Mouse (Mus musculus): ENCODE data around the gene Higd2a.

Gene Higd2a

DNA sequence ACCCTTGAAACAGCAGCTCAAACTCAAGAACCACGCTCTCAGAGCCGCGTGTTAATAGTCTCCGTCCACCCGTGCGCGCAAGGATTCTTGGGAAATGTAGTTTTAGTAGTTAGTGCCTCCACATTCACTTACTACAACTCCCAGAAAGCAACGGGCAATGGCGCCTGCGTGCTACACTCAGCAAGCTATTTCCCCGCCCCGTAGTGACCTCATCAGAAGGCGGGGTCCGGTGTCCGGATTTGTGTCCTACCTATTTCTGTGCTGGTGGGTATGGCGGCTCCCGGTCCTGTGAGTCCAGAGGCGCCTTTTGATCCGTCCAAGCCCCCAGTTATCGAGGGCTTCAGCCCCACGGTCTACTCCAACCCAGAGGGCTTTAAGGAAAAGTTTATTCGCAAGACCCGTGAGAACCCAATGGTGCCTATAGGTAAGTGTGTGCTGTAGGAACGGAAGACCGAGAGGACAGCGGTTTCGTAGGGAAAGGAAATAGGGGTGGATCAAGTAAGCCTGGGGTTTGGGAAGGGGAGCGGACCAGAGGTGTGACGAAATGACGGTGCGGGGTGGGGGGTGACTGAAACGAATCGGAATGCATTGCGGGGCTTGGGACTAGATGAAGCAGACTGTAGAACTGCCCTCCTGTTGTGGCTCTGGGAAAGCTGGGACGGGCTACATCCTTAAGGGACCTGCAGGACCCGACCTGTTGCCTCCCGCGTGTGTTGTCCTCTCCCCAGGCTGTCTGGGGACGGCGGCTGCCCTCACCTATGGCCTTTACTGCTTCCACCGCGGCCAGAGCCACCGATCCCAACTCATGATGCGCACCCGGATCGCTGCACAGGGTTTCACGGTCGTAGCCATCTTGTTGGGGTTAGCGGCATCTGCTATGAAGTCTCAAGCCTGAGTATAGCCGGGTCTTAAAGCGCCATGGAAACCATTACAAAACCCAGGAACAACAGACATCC, at the start of gene Higd2a, which contains the start of gene Nop16:
Gene Higd2a, plus strand, starts transcription at position 212 of the 956 bp plus-strand sequence.
Gene Nop16, minus strand, starts transcription at position 95 of the 956 bp plus-strand sequence.
- in situ Hi-C loops (cut with MboI, MseI) = no loop called here

DNA sequence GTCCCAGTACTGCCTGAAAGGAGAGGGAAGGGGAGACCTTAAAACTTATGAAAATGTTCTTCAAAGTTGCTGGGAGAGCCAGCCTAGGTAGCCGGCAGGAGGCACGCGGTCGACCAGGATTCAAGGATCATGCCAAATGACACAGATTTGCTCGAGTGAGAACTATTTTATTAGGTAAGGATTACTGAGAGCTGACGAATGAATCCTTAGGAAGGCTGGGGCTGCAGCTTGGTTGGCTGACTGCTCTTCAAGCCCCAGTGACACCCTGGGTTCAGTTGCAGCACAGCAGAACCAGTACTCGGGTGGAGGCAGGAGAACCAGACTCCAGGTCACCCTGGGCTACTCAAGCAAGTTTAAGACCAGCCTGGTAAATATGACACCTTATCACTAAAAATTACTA, 42.0 kb upstream of the Higd2a start:
- in situ Hi-C loops (cut with MboI, MseI) = no loop called here

DNA sequence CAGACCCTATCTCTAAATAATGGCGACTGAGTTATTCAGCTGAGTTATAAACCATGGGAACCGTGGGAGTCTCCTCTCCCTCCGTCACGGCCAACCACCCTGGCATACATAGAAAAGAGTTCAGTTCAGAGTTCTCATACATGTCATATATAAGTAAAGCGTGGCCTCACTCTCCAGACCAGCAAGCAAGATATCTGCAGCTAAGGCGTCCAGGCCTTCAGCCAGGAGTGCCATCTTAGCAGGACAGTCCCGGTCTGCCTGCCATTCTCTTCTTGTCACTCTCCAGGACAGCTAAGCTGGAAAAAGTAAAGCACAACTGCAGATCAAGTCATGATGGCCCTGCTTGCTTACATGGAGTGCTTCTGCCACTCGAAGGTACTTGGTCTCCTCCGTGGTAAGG, 33.8 kb upstream of the Higd2a start:
- in situ Hi-C loops (cut with MboI, MseI) = no loop called here

DNA sequence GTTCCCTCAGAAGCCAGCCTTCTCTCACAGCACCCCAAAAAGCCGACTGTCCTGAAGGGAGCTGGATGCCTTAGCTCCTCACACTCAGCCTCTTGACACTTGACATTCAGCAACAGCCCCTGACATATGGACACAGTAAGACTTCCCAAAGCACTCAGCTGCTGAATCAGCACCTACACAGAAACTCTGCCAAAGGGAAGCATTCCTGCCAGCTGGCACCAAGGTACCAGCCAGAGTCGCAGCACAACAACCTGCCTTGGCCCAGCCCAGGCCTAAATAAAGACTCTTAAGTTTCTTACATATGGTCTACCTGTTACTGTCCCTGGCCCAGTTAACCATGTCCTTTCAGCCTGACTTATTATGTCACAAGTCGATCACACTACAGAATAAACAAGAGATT, 33.2 kb upstream of the Higd2a start:
- in situ Hi-C loops (cut with MboI, MseI) = no loop called here

DNA sequence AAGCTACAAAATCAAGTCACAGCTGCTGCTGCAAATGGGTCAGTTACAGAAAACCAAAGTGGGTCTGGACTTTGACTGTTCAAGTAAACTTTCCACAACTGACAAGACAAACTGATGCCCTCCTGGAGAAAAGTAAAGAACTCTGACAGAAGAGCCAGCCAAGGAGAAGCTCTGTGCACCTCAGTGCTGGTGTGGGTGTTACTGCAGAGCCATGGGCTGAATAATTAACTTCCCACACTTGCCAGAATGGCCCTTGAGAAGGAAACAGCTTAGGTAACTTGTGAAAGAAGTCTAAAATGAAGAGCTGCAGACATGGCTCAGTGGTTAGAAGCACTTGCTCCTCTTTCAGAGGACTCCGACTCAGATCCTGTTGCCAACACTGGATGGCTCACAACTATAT, 32.4 kb upstream of the Higd2a start:
- in situ Hi-C loops (cut with MboI, MseI) = no loop called here

DNA sequence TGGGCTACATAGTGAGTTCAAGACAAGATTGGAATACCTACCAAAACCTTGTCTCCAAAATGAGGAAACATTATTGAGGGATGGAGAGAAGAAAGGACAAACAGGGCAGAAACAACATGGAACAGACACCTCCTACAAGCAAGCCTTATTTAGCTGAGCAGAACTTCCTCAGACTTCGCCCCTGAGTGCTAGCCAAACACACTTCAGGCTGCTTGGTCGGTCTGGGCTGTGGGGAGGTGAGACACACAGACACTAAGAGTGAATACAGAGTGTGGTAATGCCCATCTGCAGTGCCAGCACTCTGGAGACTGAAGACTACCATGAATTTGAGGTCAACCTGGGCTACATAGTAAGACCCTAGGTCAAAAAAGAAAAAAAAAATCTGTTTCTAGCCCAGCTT, 30.4 kb upstream of the Higd2a start:
- in situ Hi-C loops (cut with MboI, MseI) = no loop called here

DNA sequence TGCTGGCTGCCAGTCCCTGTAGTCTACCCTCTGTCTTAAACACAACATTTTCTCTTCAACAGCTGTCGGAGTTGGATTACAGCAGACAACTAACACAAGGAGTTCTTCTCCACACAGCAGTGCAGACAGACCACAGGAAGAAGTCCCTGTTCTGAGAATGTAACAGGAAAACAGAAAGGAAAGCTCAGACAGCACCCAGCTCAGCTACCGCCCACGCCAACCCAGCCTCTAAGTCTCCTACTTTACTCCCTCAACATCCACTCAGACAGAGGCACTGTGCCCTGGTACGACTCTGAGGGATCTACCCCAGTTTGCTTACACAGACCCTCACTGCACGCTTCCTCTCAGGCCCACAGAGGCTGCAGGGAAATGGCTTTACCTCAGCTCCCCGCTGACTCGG, 29.4 kb upstream of the Higd2a start:
- in situ Hi-C loops (cut with MboI, MseI) = no loop called here

DNA sequence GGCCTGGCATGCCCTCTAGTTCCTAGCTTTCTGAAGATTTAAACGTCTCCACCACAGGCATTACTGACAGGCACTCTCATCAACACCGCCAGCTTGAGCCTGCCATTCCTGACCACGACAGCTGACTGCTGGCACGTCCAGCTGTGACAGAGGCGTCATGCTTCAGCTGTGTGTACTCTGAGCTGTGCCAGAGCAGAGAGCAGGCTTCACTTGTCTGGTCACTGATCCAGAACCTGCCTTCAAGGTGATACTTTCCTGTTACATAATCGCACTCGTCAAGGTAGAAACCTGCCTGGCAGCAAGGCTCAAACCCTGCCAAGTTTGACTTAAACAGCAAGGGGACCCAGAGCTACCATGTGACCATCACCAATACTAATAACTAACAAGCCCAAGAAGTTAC, 27.4 kb upstream of the Higd2a start:
- in situ Hi-C loops (cut with MboI, MseI) = no loop called here

DNA sequence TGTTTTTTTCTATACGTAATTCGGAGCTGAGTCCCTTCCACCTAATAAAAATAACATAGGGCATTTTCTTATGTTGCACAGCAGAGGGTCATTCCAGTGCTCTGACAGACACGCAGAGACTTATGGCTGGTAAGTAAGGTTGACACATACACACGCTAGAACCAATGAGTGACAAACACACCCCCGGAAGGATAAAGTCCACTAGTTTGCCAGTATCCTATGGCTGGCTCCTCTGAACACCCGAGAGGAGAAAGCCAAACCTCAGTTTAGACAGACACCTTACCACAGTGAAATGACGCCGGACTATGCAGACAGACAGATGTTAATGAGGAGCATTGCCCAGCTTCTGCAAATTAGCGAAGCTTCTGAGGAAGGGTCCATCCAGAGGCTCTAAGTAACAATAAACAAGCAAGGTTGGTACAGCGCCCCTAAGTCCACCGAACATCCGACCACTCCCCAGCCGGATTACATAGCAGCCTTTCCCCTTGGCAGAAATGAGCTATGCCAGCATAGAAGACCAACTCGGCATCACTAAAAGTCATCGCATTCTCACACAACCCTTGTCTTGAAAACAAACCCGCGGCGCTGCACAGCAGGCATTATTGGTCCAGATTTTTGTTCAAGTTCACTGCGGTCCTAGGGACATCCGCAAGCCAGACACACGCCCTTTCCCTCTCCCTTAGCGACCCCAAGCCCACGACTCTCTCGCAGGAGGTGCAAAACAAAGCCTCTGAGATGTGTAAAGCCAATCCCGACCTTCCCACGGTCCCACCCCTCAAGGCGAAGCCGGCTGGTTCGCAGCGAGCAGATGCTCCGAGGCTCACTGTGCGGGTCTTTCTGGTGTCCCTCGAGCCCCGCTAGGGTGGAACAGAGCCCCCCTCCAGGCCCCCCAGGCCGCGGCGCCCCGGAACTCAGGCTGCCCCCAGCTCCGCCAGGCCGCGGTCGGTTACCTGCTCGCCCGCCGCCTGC, 25.5 kb upstream of the Higd2a start:
- in situ Hi-C loops (cut with MboI, MseI) = no loop called here

DNA sequence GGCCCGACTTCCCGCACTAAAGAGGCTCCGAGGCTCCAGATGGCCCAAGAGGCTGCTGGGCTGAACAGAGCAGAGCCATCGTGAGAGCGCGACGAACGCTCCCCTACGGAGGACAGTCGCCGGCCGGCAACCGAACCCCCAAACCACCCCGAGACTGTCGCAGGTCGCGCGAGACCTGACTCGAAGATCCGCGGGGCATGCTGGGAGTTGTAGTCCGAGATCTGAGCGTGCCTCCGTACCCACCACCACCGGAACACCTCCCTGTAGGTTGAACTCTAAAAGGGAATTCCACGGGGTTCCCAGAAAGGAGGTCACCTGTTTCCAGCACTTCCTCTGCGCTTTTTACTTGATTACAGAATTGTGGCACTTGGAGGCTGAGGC, 24.8 kb upstream of the Higd2a start, which contains the start of gene 4833439L19Rik:
Gene 4833439L19Rik, minus strand, starts transcription at position 235 of the 381 bp plus-strand sequence.
- in situ Hi-C loops (cut with MboI, MseI) = no loop called here

DNA sequence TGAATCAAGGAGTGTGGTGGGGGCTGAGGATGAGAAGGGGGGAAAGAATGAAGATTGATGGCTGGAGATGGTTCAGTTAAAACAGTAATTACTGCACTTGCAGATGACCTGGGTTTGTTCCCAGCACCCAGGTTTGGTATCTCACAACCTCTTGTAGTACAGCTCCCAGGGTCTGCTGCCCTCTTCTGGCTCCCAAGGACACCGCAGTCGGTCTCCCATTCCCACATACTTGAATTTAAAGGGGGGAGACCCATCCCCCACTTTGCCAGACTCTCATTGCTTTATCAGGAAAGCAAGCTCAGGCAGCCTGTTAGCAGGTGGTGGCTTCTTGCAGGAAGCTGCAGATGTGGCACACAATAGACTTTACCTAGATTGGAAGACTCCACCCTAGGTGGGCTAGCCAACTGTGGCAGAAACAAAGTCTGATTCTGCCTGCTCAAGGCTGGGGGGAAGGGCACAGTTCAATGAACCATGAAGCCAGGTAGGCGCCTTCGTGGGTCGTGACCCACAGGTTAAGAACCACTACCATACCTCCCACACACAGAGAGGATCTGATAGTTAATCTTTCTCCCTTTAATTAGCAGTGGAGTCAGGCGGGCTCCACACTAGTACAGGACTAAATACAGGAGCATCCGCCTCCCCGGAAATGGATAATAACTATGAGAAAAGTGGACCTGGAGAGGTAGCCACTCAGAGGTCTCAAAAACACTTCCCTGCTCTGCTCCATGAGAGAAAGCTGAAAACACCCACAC, 24.2 kb upstream of the Higd2a start:
- in situ Hi-C loops (cut with MboI, MseI) = no loop called here

DNA sequence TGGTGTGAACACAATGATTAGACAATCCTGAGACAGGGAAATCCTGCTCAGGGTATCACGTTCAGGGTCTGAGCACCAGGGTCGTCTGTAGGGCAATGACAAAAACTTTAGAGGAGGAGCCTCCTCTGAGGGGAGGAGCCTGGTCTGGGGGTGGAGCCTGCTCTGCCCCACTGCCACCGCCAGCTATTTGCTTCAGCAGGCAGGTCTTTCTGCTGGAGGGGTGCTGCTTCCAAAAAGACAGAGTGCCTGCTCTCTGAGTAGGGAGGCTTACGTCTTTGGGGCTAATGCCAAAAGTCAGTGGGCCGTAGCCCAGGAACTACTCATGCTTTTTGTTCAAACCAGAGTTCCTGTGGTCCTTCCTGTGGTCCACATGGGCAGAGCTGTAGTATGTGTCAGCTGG, 21.6 kb upstream of the Higd2a start:
- in situ Hi-C loops (cut with MboI, MseI) = no loop called here

DNA sequence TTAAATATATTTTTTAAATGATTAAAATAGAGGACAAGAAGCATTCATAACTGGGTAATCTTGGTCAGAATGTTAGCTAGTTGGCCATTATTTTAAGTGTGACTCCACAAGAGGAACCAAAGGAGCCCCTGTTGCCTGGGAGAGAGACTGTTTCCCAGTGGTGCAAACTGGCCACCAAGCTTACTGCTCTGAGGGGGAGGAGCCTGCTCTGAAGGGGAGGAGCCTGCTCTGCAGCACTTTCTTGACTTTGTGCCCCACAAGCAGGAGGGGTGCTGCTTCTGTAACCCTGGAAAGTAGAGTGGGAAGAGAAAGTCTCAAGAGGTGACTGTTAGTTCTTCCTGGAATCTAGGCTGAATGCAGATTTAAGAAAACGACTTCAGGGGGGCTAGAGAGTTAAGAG, 20.7 kb upstream of the Higd2a start:
- in situ Hi-C loops (cut with MboI, MseI) = no loop called here

DNA sequence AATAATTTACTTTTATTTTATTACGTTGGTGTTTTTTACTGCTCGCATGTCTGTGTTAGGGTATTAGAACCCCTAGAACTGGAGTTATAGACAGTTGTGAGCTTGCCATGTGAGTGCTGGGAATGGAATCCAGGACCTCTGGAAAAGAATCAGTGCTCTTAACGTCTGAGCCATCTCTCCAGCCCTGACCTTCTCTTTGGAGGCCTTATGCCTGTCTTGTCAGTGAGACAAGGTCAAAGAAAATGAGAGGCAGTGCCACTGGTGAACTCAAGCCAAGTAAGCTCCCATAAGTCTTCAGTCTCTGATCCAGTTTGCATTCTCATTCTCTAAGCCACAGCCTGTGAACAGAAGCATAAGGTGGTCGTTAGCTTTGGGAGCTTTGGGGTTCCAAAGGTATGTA, 19.3 kb upstream of the Higd2a start:
- in situ Hi-C loops (cut with MboI, MseI) = no loop called here

DNA sequence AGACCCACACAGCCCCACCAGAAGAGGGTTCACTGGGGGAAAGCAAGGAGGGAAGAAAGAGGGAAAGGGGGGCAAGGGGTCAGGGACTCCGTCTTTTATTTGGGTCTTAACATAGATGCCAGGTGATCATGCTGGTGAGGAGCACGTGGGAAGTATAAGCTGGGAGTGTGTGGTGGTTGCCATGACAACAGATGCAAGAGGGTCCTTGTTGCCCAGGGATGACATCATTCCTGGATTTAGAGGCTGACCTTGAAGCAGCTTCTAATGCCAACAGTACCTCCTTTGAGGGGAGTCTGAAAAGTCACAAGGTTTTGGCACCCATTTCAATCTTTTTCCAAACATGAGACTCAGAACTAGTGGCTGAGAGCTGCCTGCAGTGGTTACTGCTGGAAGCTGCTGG, 18.4 kb upstream of the Higd2a start:
- in situ Hi-C loops (cut with MboI, MseI) = no loop called here

DNA sequence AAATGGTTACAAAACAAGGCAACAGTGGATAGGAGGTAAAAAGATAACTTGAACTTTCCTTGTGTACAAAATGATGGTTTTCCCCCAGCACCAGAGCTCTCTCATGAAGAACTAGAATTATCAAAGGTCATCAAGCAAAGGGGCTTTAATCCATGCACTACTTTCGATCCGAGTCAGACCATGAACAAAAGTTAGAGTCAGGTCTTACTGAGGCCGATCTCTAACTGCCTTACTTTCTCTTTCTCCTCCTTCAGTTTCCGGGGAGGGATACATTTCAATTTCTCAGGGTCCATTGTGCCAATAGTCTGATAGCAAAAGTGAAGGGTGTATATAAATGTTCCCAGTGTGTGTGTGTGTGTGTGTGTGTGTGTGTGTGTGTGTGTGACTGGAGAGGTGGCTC, 17.4 kb upstream of the Higd2a start:
- in situ Hi-C loops (cut with MboI, MseI) = no loop called here

DNA sequence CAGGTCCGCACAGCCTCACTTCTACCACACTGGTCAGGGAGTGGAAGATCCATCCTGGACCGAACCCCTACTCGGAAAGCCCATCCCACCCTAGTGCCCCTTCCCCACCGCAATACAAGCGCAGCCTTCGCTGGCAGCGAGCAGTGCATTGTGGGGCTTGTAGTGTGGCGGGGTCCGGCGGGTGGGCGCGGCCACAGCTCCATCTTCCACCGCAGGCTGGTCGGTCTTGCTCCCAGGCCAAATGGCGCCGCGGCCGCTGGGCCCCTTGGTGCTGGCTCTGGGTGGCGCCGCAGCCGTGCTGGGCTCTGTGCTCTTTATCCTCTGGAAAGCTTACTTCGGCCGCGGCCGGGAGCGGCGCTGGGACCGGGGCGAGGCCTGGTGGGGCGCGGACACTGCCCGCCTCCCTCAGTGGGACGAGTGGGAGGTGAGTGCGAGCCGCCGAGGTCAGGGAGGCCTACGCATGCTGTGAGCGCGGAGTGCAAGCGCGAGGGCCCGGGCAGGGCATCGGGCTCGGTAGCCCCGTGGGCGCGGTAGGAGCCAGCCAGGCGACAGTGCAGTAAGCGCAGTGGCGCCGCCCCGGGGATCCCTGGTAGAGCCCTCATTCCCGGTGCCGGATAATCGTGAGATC, 15.0 kb upstream of the Higd2a start, which contains the start of gene Arl10:
Gene Arl10, plus strand, starts transcription at position 162 of the 628 bp plus-strand sequence.
- in situ Hi-C loops (cut with MboI, MseI) = no loop called here

DNA sequence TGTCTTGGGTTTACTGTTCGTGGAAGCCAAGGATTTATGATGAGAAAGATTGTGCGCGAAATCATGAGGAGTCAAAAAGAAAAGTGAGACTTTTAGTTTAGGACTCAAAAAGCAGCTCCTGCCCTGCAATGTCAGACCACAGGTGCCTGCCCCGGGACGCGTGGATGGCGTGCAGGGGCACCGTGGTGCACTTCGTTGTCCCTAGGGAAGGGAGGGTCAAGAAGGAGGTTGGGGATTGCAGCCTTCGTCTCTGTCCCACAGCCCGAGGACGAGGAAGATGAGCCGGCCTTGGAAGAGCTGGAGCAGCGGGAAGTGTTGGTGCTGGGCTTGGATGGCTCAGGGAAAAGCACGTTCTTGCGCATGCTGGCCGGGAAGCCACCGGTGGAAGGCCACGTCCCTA, 14.5 kb upstream of the Higd2a start:
- in situ Hi-C loops (cut with MboI, MseI) = no loop called here

DNA sequence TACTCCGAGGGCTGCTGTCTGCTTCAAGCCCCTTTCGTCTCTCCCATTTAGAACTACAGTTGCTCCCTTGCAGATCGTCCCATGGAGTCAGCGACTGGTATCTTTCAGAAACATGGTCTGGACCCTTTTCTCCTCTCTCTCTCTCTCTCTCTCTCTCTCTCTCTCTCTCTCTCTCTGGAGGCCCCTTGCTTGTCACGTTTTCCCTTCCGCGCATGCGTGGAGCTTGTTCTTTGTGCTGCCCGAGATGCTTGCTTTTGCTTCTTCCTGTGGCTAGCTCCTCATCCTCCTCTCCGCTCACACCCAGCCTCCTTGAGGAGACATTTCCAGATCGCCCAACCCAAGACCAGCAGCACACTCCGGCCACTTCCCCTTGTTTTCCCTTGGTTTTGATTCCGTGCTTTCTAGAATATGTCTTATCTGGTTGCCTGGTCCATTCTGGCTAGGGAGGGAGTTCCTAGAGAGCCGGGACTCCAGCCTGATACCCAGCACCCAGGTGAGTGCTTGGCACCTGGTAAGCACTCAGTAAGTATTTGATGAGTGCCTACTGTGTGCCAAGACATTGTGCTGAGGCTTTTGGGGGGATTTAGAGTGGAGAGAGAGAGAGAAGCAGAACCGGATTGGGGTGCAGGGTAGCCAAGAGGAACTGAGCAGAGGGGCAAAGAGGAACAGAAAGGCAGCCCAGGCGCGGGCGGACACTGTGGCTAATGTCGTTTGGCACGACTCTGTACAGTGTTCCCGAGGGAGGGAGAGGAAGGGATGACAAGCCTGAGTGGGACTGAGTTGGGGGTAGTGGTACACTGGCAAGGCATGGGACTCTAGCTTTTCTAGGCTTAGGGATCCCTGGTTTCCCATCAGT, 12.1 kb upstream of the Higd2a start:
- in situ Hi-C loops (cut with MboI, MseI) = no loop called here

DNA sequence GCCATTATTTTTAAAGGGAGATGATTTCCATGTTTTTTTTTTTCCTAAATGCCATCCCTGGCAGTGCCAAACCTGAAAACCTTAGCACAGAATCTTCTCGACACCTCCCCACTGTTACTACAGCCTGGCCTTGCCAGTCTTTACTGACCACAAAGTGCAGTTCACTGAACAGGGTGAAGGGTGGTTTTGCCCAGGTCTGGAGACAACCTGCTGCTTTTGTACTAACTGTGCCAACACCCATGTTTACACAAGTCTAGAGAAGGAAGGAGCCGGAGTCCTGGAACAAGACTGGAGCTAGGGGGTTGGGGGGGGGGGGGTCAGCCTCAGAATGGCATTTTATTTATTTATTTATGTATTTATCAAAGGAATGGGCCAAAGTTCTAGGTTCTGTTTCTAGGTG, 8.6 kb upstream of the Higd2a start:
- in situ Hi-C loops (cut with MboI, MseI) = no loop called here
